Mouse (Mus musculus) left cerebral cortex, adult 18-20 months (tissue): Measurements from ENCODE around the gene Dnajc16. TPM values are rescaled to one million over a fixed set of nuclear protein-coding genes. Genes with fewer than 3 reads are reported as not detected.
A peak's percentile ranks its signal among the peaks of the same experiment; 100 is the strongest.
"Not testable (repeated sequence)": the region's sequence is repeated elsewhere in the genome, so short reads cannot be mapped to it uniquely, and the experiment has no call there.

Experiments used
- DNase-seq, 2 experiments: peaks; one replicate each; pipeline ENCODE4 v3.0.0; 2021 to 2022; ENCODE audit warnings: low spot score in 2 of 2, mixed read lengths in 1 of 2
- total RNA-seq, 2 experiments: library from RNA; stranded (reverse); gene quantifications; 2 replicates each; pipeline ENCODE4 v1.2.3; 2021

The Dnajc16 gene
- total RNA-seq, 2 experiments from 2014 or later: 41.7 to 44.9 TPM

- DNase-seq: no peak
Observed at GRCm38 (mm10) chr4:141796954-141797353, 6.2 kb upstream of the Dnajc16 start.

- no peak for DNase-seq
Observed at GRCm38 (mm10) chr4:141796356-141796755, 5.6 kb upstream of the Dnajc16 start.

GRCm38 (mm10) chr4:141794152-141794535 is 3.4 kb upstream of the Dnajc16 start:
- no peak for DNase-seq

GRCm38 (mm10) chr4:141793282-141794151 is 2.8 kb upstream of the Dnajc16 start, which contains the start of gene Casp9:
Gene Casp9, plus strand, starts transcription at chr4:141793612.
- DNase-seq: peak; percentile 94 to 95

- DNase-seq: no peak
Observed at GRCm38 (mm10) chr4:141792554-141793281, 2.0 kb upstream of the Dnajc16 start.

GRCm38 (mm10) chr4:141791951-141792350 is 1.2 kb upstream of the Dnajc16 start:
- DNase-seq: no peak

- no peak for DNase-seq
Observed at GRCm38 (mm10) chr4:141791486-141791885, 755 bp upstream of the Dnajc16 start.

GRCm38 (mm10) chr4:141789564-141790218 is 1.0 kb downstream of the Dnajc16 start:
- DNase-seq: no peak

- no peak for DNase-seq
Observed at GRCm38 (mm10) chr4:141787462-141787861, 3.3 kb downstream of the Dnajc16 start.

GRCm38 (mm10) chr4:141787046-141787445 is 3.7 kb downstream of the Dnajc16 start:
- DNase-seq: no peak

GRCm38 (mm10) chr4:141786141-141786540 is 4.6 kb downstream of the Dnajc16 start:
- no peak for DNase-seq

GRCm38 (mm10) chr4:141784835-141785234 is 5.9 kb downstream of the Dnajc16 start:
- peak in 1 of 2 experiments; percentile 30 for DNase-seq

GRCm38 (mm10) chr4:141781201-141781985 is 9.3 kb downstream of the Dnajc16 start:
- DNase-seq: no peak

- peak; percentile 85 to 89 for DNase-seq
Observed at GRCm38 (mm10) chr4:141779828-141780227, 10.9 kb downstream of the Dnajc16 start.

GRCm38 (mm10) chr4:141773019-141773418 is 17.7 kb downstream of the Dnajc16 start:
- DNase-seq: not testable (repeated sequence)

GRCm38 (mm10) chr4:141771823-141772222 is 18.9 kb downstream of the Dnajc16 start:
- no peak for DNase-seq

GRCm38 (mm10) chr4:141769501-141770160 is 21.1 kb downstream of the Dnajc16 start:
- no peak for DNase-seq

- peak in 1 of 2 experiments; percentile 26 for DNase-seq
Observed at GRCm38 (mm10) chr4:141767353-141768036, 23.2 kb downstream of the Dnajc16 start.

- peak in 1 of 2 experiments; percentile 21 for DNase-seq
Observed at GRCm38 (mm10) chr4:141766668-141767352, 23.9 kb downstream of the Dnajc16 start.
